Mouse (Mus musculus): Measurements from ENCODE around the gene Pfkfb3.

DNA sequence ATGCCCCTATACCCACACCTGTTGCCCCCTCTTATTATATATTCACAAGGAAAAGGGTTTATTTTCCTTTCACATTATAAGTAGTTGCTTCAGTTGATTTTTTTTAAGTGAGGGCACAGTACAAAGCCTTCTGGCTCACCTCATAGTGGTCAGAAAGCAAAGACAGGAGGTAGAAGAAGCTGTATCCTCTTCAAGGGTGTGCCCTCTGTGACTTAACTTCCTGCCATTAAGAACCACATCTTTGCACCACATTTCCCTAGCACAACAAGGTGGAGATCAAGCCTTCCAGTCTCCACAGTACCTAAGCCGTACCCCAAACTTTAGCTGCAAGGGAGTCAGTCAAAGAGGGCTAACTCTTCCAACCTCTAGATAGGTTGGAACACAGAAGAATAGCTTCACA is 11.8 kb downstream of the Pfkfb3 start:
- no peak for TF ChIP-seq MAFK (IDR thresholded peaks at IDR 0.05; ENCODE audit: insufficient read depth, low read depth, low read length)
- no peak for TF ChIP-seq ZC3H11A (IDR thresholded peaks at IDR 0.05; ENCODE audit: borderline replicate concordance, low read depth, low read length)
- TF ChIP-seq ZNF384 (IDR thresholded peaks at IDR 0.05; ENCODE audit: low read depth, low read length): no peak
